Mouse (Mus musculus) hindbrain, embryonic 11.5 days (tissue): ENCODE results near the gene Tcf23. TPM values are rescaled to one million over a fixed set of nuclear protein-coding genes. Genes with fewer than 3 reads are reported as not detected.
A peak's percentile ranks its signal among the peaks of the same experiment; 100 is the strongest.

ENCODE experiments used
- ATAC-seq: fragments of 200-750 bp; cut with Nextera tagmentation; 2 replicates; pipeline ENCODE4 v1.8.0; 2017; ENCODE audit warnings: mild to moderate bottlenecking, moderate TSS enrichment, moderate library complexity; ENCODE audit not compliant: low FRiP score
- DNase-seq: peaks from one replicate; pipeline ENCODE4 v3.0.0-alpha.2; 2015; ENCODE audit warnings: low spot score
- H3K27ac ChIP-seq: fragments of 300-500 bp; sonication (generic); 2 replicates; pipeline ENCODE4 v1.5.1; 2014; ENCODE audit warnings: mild to moderate bottlenecking, low read depth, low read length
- H3K27me3 ChIP-seq: fragments of 300-500 bp; sonication (generic); 2 replicates; pipeline ENCODE4 v1.6.1; 2014; ENCODE audit warnings: mild to moderate bottlenecking, low read length, moderate library complexity, mixed read lengths; ENCODE audit not compliant: control insufficient read depth, insufficient read depth
- H3K36me3 ChIP-seq: fragments of 300-500 bp; sonication (generic); 2 replicates; pipeline ENCODE4 v1.6.1; 2014; ENCODE audit warnings: mild to moderate bottlenecking, low read length, moderate library complexity, mixed read lengths; ENCODE audit not compliant: control insufficient read depth, insufficient read depth
- H3K4me1 ChIP-seq: fragments of 300-500 bp; sonication (generic); replicated peaks from 2 replicates; pipeline ENCODE4 v1.6.1; 2014; ENCODE audit warnings: low read length, mixed read lengths; ENCODE audit not compliant: control insufficient read depth, insufficient read depth
- H3K4me2 ChIP-seq: fragments of 300-500 bp; sonication (generic); replicated peaks from 2 replicates; pipeline ENCODE4 v1.6.1; 2014; ENCODE audit warnings: mild to moderate bottlenecking, low read depth, low read length
- H3K4me3 ChIP-seq: fragments of 300-500 bp; sonication (generic); 2 replicates; pipeline ENCODE4 v1.5.1; 2014; ENCODE audit warnings: low read depth, low read length
- H3K9ac ChIP-seq: fragments of 300-500 bp; sonication (generic); 2 replicates; pipeline ENCODE4 v1.6.1; 2014; ENCODE audit warnings: low read depth, low read length
- H3K9me3 ChIP-seq: fragments of 300-500 bp; sonication (generic); 2 replicates; pipeline ENCODE4 v1.6.1; 2016; ENCODE audit warnings: low read length; ENCODE audit not compliant: control insufficient read depth
- WGBS: fragments of 180-500 bp; shearing (Covaris S2); extraction: QIAGEN DNeasy Blood & Tissue Kit; methylation state at CpG from one replicate; pipeline ENCODE4 v1.1.7; 2014; 5-methylcytosine and 5-hydroxymethylcytosine counted together
- polyA plus RNA-seq: library from polyadenylated mRNA; unstranded; fragments of >200 nt; fragmentation: Nextera tagmentation; extraction: Ambion mirVana; gene quantifications from 2 replicates; pipeline ENCODE4 v1.2.1, GENCODE M21; 2014

The Tcf23 gene
- polyA plus RNA-seq, 1 experiment from 2014 or later: not detected

- Histone ChIP-seq H3K36me3 (no peaks in the 10 kb centered on the region), H3K27me3 (no peaks in the 10 kb centered on the region), H3K4me3 (no peak overlapping the region), H3K4me2 (no peak overlapping the region), H3K9ac (no peak overlapping the region), H3K4me1 (peaks cover 5% of the 10 kb centered on the region), H3K27ac (no peak overlapping the region), H3K9me3 (no peaks in the 10 kb centered on the region)
- ATAC-seq (no peak), DNase-seq (no peak)
- WGBS: 88% methylated on average over 5 of the region's 5 CpGs
Measured at GRCm38 (mm10) chr5:30925217-30925616, 43.2 kb upstream of the Tcf23 start.

- H3K9ac ChIP-seq: no peak overlapping the region
- peaks cover 5% of the 10 kb centered on the region for H3K4me1 ChIP-seq
Measured at GRCm38 (mm10) chr5:30926073-30926472, 42.4 kb upstream of the Tcf23 start.

DNA sequence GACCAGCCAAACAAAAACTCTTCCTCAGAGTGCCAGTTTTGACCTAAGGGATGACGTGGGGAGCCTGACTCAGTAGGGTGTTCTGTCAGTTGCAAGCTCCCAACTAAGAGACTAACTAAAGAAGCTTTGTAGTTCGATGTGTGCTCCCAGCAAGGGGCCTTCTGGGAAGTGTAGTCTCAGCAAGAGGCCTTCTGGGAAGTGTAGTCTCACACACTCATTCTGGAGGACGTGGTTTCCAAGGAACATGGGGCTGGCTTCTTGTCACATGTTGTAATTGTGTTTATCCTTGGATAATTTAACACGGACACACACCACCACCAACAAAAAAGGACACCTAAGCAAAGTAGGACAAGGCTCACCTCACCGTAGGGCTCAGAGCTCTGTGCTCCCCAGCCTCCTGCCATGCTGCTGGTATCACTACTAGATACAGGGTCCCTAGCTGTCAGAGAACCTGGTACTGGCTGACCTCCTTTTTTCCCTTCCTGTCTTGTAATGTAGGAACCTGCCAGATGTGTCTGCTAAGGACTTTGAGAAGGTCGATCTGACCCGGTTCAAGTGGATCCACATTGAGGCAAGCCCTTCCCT lies 40.4 kb upstream of the Tcf23 start:
- H3K4me2 ChIP-seq: no peak overlapping the region
- 45% methylated on average over 7 of the region's 7 CpGs for WGBS
- no peaks in the 10 kb centered on the region for H3K36me3 ChIP-seq
- H3K27ac ChIP-seq: no peak overlapping the region
- no peak overlapping the region for H3K9ac ChIP-seq
- ATAC-seq (peak; percentile 67; the same call in 1 of the 2 replicates), DNase-seq (peak; percentile 44)
- H3K4me3 ChIP-seq: no peak overlapping the region
- H3K27me3 ChIP-seq: no peaks in the 10 kb centered on the region
- H3K4me1 ChIP-seq: no peaks in the 10 kb centered on the region
- H3K9me3 ChIP-seq: no peaks in the 10 kb centered on the region

More at GRCm38 (mm10) chr5:30926073-30926472, 42.4 kb upstream of the Tcf23 start:
- no peak overlapping the region for H3K27ac ChIP-seq
- H3K36me3 ChIP-seq: no peaks in the 10 kb centered on the region
- ATAC-seq (no peak), DNase-seq (no peak)
- 85% methylated on average over 2 of the region's 2 CpGs for WGBS
- no peak overlapping the region for H3K4me3 ChIP-seq
- no peaks in the 10 kb centered on the region for H3K9me3 ChIP-seq
- H3K27me3 ChIP-seq: no peaks in the 10 kb centered on the region
- H3K4me2 ChIP-seq: no peak overlapping the region

DNA sequence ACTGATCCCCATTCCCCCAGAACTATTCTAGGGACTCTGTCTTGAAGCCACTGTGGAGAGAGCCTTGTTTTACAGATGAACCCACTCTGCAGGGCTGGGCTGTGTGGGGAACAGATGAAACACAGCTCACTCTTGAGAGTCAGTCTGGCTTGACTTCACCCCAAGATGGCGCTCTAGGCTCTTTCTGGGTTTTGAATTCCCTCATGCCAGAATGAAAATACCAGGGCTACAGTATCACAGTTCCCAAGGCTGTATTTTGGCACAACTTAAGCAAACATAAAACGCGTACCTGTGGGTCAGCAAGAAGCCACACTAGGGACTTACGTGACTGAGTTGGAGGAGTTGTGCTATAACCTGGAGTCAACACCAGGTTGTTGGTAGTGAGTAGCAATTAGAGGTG lies 38.3 kb upstream of the Tcf23 start:
- DNase-seq (peak; percentile 75), ATAC-seq (no peak)
- Histone ChIP-seq H3K4me2 (no peak overlapping the region), H3K4me3 (no peak overlapping the region), H3K9me3 (no peaks in the 10 kb centered on the region), H3K9ac (no peak overlapping the region), H3K27me3 (no peaks in the 10 kb centered on the region), H3K27ac (no peak overlapping the region), H3K4me1 (no peaks in the 10 kb centered on the region), H3K36me3 (no peaks in the 10 kb centered on the region)
- WGBS: 53% methylated on average over 4 of the region's 4 CpGs

- no peaks in the 10 kb centered on the region for H3K4me1 ChIP-seq
- WGBS: 87% methylated on average over 6 of the region's 6 CpGs
- H3K9me3 ChIP-seq: no peaks in the 10 kb centered on the region
- no peak overlapping the region for H3K4me3 ChIP-seq
- no peak overlapping the region for H3K9ac ChIP-seq
- no peaks in the 10 kb centered on the region for H3K36me3 ChIP-seq
- H3K4me2 ChIP-seq: no peak overlapping the region
- ATAC-seq: no peak
- H3K27me3 ChIP-seq: no peaks in the 10 kb centered on the region
- DNase-seq: no peak
- H3K27ac ChIP-seq: no peak overlapping the region
Measured at GRCm38 (mm10) chr5:30930846-30931245, 37.6 kb upstream of the Tcf23 start.

GRCm38 (mm10) chr5:30931378-30931777 lies 37.1 kb upstream of the Tcf23 start:
- Histone ChIP-seq H3K9me3 (no peaks in the 10 kb centered on the region), H3K36me3 (no peaks in the 10 kb centered on the region), H3K4me3 (no peak overlapping the region), H3K27ac (no peak overlapping the region), H3K27me3 (no peaks in the 10 kb centered on the region), H3K4me1 (no peaks in the 10 kb centered on the region), H3K4me2 (no peak overlapping the region), H3K9ac (no peak overlapping the region)
- 78% methylated on average over 4 of the region's 4 CpGs for WGBS
- DNase-seq (no peak), ATAC-seq (no peak)

- H3K27ac ChIP-seq: no peak overlapping the region
- no peaks in the 10 kb centered on the region for H3K9me3 ChIP-seq
- no peak overlapping the region for H3K4me3 ChIP-seq
- no peak overlapping the region for H3K9ac ChIP-seq
- H3K27me3 ChIP-seq: no peaks in the 10 kb centered on the region
- no peak for DNase-seq
- H3K4me1 ChIP-seq: no peaks in the 10 kb centered on the region
- H3K4me2 ChIP-seq: no peak overlapping the region
- H3K36me3 ChIP-seq: no peaks in the 10 kb centered on the region
- ATAC-seq: no peak
- WGBS: 73% methylated on average over 5 of the region's 5 CpGs
Measured at GRCm38 (mm10) chr5:30933705-30934104, 34.8 kb upstream of the Tcf23 start.

- H3K4me1 ChIP-seq: no peaks in the 10 kb centered on the region
- no peak for ATAC-seq
- H3K27ac ChIP-seq: no peak overlapping the region
- H3K4me3 ChIP-seq: no peak overlapping the region
- H3K9ac ChIP-seq: no peak overlapping the region
- H3K9me3 ChIP-seq: no peaks in the 10 kb centered on the region
- no peaks in the 10 kb centered on the region for H3K27me3 ChIP-seq
- no peak for DNase-seq
- H3K36me3 ChIP-seq: no peaks in the 10 kb centered on the region
- WGBS: 91% methylated on average over 5 of the region's 5 CpGs
- H3K4me2 ChIP-seq: no peak overlapping the region
Measured at GRCm38 (mm10) chr5:30934725-30935461, 33.6 kb upstream of the Tcf23 start.

- no peak overlapping the region for H3K27ac ChIP-seq
- H3K36me3 ChIP-seq: no peaks in the 10 kb centered on the region
- H3K4me1 ChIP-seq: no peaks in the 10 kb centered on the region
- no peaks in the 10 kb centered on the region for H3K9me3 ChIP-seq
- 0 out of 2 replicates have a peak, but pooled peaks cover 8% of the 10 kb centered on the region for H3K27me3 ChIP-seq
- H3K9ac ChIP-seq: no peak overlapping the region
- no peak overlapping the region for H3K4me2 ChIP-seq
- WGBS: 93% methylated on average over 2 of the region's 2 CpGs
- no peak for DNase-seq
- no peak overlapping the region for H3K4me3 ChIP-seq
- no peak for ATAC-seq
Measured at GRCm38 (mm10) chr5:30943004-30943403, 25.5 kb upstream of the Tcf23 start.
